Mouse (Mus musculus) embryonic fibroblast, embryonic 13.5 days (primary cell): Measurements from ENCODE around the gene Ppp1r16b.

ENCODE experiments used
- CTCF ChIP-seq: IDR thresholded peaks from 2 replicates; pipeline ENCODE4 v1.5.1; 2011; ENCODE audit warnings: mild to moderate bottlenecking, control low read depth, low read length, moderate library complexity, borderline replicate concordance; ENCODE audit not compliant: insufficient read depth
- POLR2A ChIP-seq: IDR thresholded peaks from 2 replicates; pipeline ENCODE4 v1.6.1; 2011; ENCODE audit warnings: low read depth, mild to moderate bottlenecking, control low read depth, low read length, moderate library complexity

- no peak for TF ChIP-seq CTCF
- no peak for TF ChIP-seq POLR2A
Measured at GRCm38 (mm10) chr2:158659346-158659745, 5.9 kb upstream of the Ppp1r16b start.
